In the genomic region with DNA sequence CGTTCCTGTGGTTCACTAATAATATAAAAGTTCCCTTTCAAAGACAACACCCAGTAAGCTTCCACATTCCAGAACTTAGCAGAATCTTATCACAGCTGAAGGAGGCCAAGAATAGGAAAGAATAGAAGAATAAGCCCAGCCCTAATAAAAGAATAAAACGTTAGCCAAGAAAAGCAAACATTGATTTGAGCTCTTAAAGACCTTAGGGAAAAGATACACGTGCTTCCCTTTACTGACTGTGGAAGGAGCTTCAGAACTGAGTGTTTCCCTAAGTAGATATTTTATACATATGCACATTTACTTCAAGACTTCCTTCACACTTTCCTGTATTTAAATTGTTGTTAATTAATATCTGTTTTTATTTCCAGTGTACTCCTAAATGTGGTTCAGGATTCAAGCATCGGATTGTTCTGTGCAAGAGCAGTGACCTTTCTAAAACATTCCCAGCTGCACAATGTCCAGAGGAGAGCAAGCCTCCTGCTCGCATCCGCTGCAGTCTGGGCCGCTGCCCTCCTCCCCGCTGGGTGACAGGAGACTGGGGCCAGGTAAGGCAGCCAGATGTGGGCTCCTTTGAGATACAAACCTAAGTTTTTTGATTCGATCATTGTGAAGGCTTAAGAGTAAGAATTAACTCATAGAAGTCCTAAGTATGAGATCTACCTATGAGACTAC, we compare ENCODE assay signal across 23 mouse cellular contexts.
A peak's percentile ranks its signal among the peaks of the same experiment; 100 is the strongest.
DNase-seq lines count a peak whose midpoint lies in the region; ATAC-seq and TF ChIP-seq lines count a peak whose summit lies in the region.
"Had no signal": no experiment of that assay in that cellular context is flagged by ENCODE, and none has a peak within 500 bp of the region (broad histone marks: within the 10 kb centered on the region; RNA-seq: fewer than 3 reads in every experiment).

No protein-coding gene starts in this region.

- no peak overlapping the region for H3K27ac ChIP-seq in embryonic facial prominence, embryonic 12.5 days
- no peak overlapping the region for H3K27ac ChIP-seq in embryonic facial prominence, embryonic 10.5 days (replicated peaks)
- H3K27ac ChIP-seq in heart, embryonic 16.5 days (ENCODE audit: low read length), result no peak overlapping the region
- H3K27ac ChIP-seq in heart, embryonic 10.5 days, result no peak overlapping the region
- H3K27ac ChIP-seq in kidney, postnatal 0 days, result no peak overlapping the region
- no peak overlapping the region for H3K27ac ChIP-seq in stomach, embryonic 15.5 days
- no peak overlapping the region for H3K27ac ChIP-seq in stomach, postnatal 0 days (replicated peaks)
- H3K27ac ChIP-seq: forebrain, embryonic 10.5 days; heart, adult 2 months; hindbrain, embryonic 13.5 days; neural tube, embryonic 12.5 days had no signal

- 0 out of 2 replicates have a peak, but pooled peaks cover 5% of the 10 kb centered on the region for H3K36me3 ChIP-seq in embryonic facial prominence, embryonic 12.5 days
- peaks cover 10% of the 10 kb centered on the region; the same call in 1 of the 2 replicates for H3K36me3 ChIP-seq in embryonic facial prominence, embryonic 10.5 days (replicated peaks)
- H3K36me3 ChIP-seq in heart, embryonic 16.5 days (ENCODE audit: control insufficient read depth, insufficient read depth), result peaks cover 26% of the 10 kb centered on the region
- peaks cover 20% of the 10 kb centered on the region for H3K36me3 ChIP-seq in heart, embryonic 10.5 days
- H3K36me3 ChIP-seq in kidney, postnatal 0 days (ENCODE audit: insufficient read depth, low read length), result no peaks in the 10 kb centered on the region
- H3K36me3 ChIP-seq in stomach, embryonic 15.5 days, result no peaks in the 10 kb centered on the region
- no peaks in the 10 kb centered on the region for H3K36me3 ChIP-seq in stomach, postnatal 0 days (ENCODE audit: control insufficient read depth, insufficient read depth, low read length)
- H3K36me3 ChIP-seq: hindbrain, embryonic 13.5 days; neural tube, embryonic 12.5 days had no signal

- no peak for TF ChIP-seq EP300 in stomach, postnatal 0 days (optimal IDR thresholded peaks at IDR 0.05)

- 61% methylated on average over 9 of the region's 9 CpGs for WGBS in embryonic facial prominence, embryonic 12.5 days
- WGBS in embryonic facial prominence, embryonic 10.5 days, result 74% methylated on average over 9 of the region's 9 CpGs
- WGBS in heart, embryonic 16.5 days, result 65% methylated on average over 9 of the region's 9 CpGs
- 84% methylated on average over 9 of the region's 9 CpGs for WGBS in heart, embryonic 10.5 days
- 64% methylated on average over 9 of the region's 9 CpGs for WGBS in kidney, postnatal 0 days
- WGBS in stomach, embryonic 15.5 days, result 64% methylated on average over 9 of the region's 9 CpGs
- 62% methylated on average over 9 of the region's 9 CpGs for WGBS in stomach, postnatal 0 days

- H3K4me3 ChIP-seq in embryonic facial prominence, embryonic 12.5 days, result no peak overlapping the region
- H3K4me3 ChIP-seq in embryonic facial prominence, embryonic 10.5 days, result no peak overlapping the region
- no peak overlapping the region for H3K4me3 ChIP-seq in heart, embryonic 16.5 days (ENCODE audit: low read length)
- no peak overlapping the region for H3K4me3 ChIP-seq in heart, embryonic 10.5 days
- no peak overlapping the region for H3K4me3 ChIP-seq in kidney, postnatal 0 days (replicated peaks; ENCODE audit: low read depth, low read length)
- no peak overlapping the region for H3K4me3 ChIP-seq in stomach, embryonic 15.5 days (replicated peaks)
- H3K4me3 ChIP-seq in stomach, postnatal 0 days (ENCODE audit: low read depth, low read length), result no peak overlapping the region
- H3K4me3 ChIP-seq: forebrain, embryonic 10.5 days; heart, adult 2 months; hindbrain, embryonic 13.5 days; neural tube, embryonic 12.5 days had no signal

- no peaks in the 10 kb centered on the region for H3K4me1 ChIP-seq in embryonic facial prominence, embryonic 12.5 days
- H3K4me1 ChIP-seq in embryonic facial prominence, embryonic 10.5 days, result no peaks in the 10 kb centered on the region
- H3K4me1 ChIP-seq in heart, embryonic 16.5 days (ENCODE audit: control insufficient read depth, insufficient read depth, low read length), result 0 out of 2 replicates have a peak, but pooled peaks cover 2% of the 10 kb centered on the region
- H3K4me1 ChIP-seq in heart, embryonic 10.5 days, result no peaks in the 10 kb centered on the region
- H3K4me1 ChIP-seq in kidney, postnatal 0 days (replicated peaks; ENCODE audit: insufficient read depth, low read length), result no peaks in the 10 kb centered on the region
- no peaks in the 10 kb centered on the region for H3K4me1 ChIP-seq in stomach, embryonic 15.5 days
- no peaks in the 10 kb centered on the region for H3K4me1 ChIP-seq in stomach, postnatal 0 days (replicated peaks; ENCODE audit: control insufficient read depth, insufficient read depth)
- H3K4me1 ChIP-seq: forebrain, embryonic 10.5 days; hindbrain, embryonic 13.5 days; neural tube, embryonic 12.5 days had no signal

- H3K27me3 ChIP-seq in embryonic facial prominence, embryonic 12.5 days, result no peaks in the 10 kb centered on the region
- H3K27me3 ChIP-seq in embryonic facial prominence, embryonic 10.5 days (replicated peaks; ENCODE audit: low read depth, poor library complexity, severe bottlenecking), result no peaks in the 10 kb centered on the region
- H3K27me3 ChIP-seq in heart, embryonic 16.5 days (ENCODE audit: control insufficient read depth, insufficient read depth, low read length), result no peaks in the 10 kb centered on the region
- H3K27me3 ChIP-seq in heart, embryonic 10.5 days (ENCODE audit: insufficient read depth, poor library complexity, severe bottlenecking), result no peaks in the 10 kb centered on the region
- no peaks in the 10 kb centered on the region for H3K27me3 ChIP-seq in kidney, postnatal 0 days (ENCODE audit: insufficient read depth, low read length)
- H3K27me3 ChIP-seq in stomach, embryonic 15.5 days (replicated peaks), result no peaks in the 10 kb centered on the region
- H3K27me3 ChIP-seq in stomach, postnatal 0 days (ENCODE audit: control insufficient read depth, insufficient read depth, low read length), result no peaks in the 10 kb centered on the region
- H3K27me3 ChIP-seq: hindbrain, embryonic 13.5 days; neural tube, embryonic 12.5 days had no signal

- no peak for DNase-seq in embryonic facial prominence, embryonic 10.5 days (ENCODE audit: low spot score)
- DNase-seq in heart, embryonic 10.5 days (ENCODE audit: low spot score), result no peak
- peak; percentile 82 for DNase-seq in kidney, postnatal 0 days (ENCODE audit: low spot score)
- DNase-seq in kidney, postnatal 14 days, result no peak
- DNase-seq in stomach, postnatal 0 days (ENCODE audit: low spot score), result no peak
- DNase-seq: adrenal gland, postnatal 14 days; cerebellum, adult 2 months; cerebellum, postnatal 36 days; embryo, embryonic 11 days; gastrocnemius, postnatal 10 days; heart, adult 2 months; kidney, adult 18-20 months; left cerebral cortex, postnatal 4 days; lung, postnatal 4 days; midbrain, embryonic 14.5 days; right cerebral cortex, postnatal 14 days had no signal

- no peaks in the 10 kb centered on the region for H3K9me3 ChIP-seq in embryonic facial prominence, embryonic 12.5 days
- no peaks in the 10 kb centered on the region for H3K9me3 ChIP-seq in embryonic facial prominence, embryonic 10.5 days
- no peaks in the 10 kb centered on the region for H3K9me3 ChIP-seq in heart, embryonic 16.5 days (replicated peaks; ENCODE audit: control insufficient read depth, low read length)
- no peaks in the 10 kb centered on the region for H3K9me3 ChIP-seq in heart, embryonic 10.5 days
- H3K9me3 ChIP-seq in kidney, postnatal 0 days (replicated peaks; ENCODE audit: low read length), result no peaks in the 10 kb centered on the region
- H3K9me3 ChIP-seq in stomach, embryonic 15.5 days, result no peaks in the 10 kb centered on the region
- no peaks in the 10 kb centered on the region for H3K9me3 ChIP-seq in stomach, postnatal 0 days (ENCODE audit: control insufficient read depth, low read length)
- H3K9me3 ChIP-seq: forebrain, embryonic 10.5 days; hindbrain, embryonic 13.5 days; neural tube, embryonic 12.5 days had no signal

- 0 out of 2 replicates have a peak, but pooled peaks have one; percentile 41 for ATAC-seq in embryonic facial prominence, embryonic 12.5 days (ENCODE audit: insufficient number of reproducible peaks, insufficient read depth, low FRiP score, low TSS enrichment)
- ATAC-seq in heart, embryonic 16.5 days (replicated peaks; ENCODE audit: extremely low read depth, insufficient read depth, low FRiP score), result peak; percentile 58
- ATAC-seq in kidney, postnatal 0 days (replicated peaks; ENCODE audit: low FRiP score, low read depth), result no peak
- peak; percentile 27; the same call in 1 of the 2 replicates for ATAC-seq in stomach, embryonic 15.5 days (ENCODE audit: insufficient read depth, low FRiP score, low read depth)
- no peak for ATAC-seq in stomach, postnatal 0 days (ENCODE audit: low FRiP score, low TSS enrichment)
- ATAC-seq: forebrain, embryonic 16.5 days had no signal

- TF ChIP-seq CTCF in kidney, postnatal 0 days (IDR thresholded peaks at IDR 0.05; ENCODE audit: low read depth), result no peak
- TF ChIP-seq CTCF in stomach, postnatal 0 days (IDR thresholded peaks at IDR 0.05; ENCODE audit: low read depth), result no peak

- H3K4me2 ChIP-seq in embryonic facial prominence, embryonic 12.5 days (replicated peaks), result no peak overlapping the region
- no peak overlapping the region for H3K4me2 ChIP-seq in heart, embryonic 16.5 days (ENCODE audit: low read depth, low read length)
- H3K4me2 ChIP-seq in kidney, postnatal 0 days (ENCODE audit: low read length), result no peak overlapping the region
- no peak overlapping the region for H3K4me2 ChIP-seq in stomach, embryonic 15.5 days
- no peak overlapping the region for H3K4me2 ChIP-seq in stomach, postnatal 0 days (replicated peaks; ENCODE audit: low read depth)
- H3K4me2 ChIP-seq: hindbrain, embryonic 13.5 days; neural tube, embryonic 12.5 days had no signal

- no peak overlapping the region for H3K9ac ChIP-seq in embryonic facial prominence, embryonic 12.5 days
- no peak overlapping the region for H3K9ac ChIP-seq in heart, embryonic 16.5 days (ENCODE audit: low read length)
- no peak overlapping the region for H3K9ac ChIP-seq in kidney, postnatal 0 days (ENCODE audit: low read depth, low read length)
- no peak overlapping the region for H3K9ac ChIP-seq in stomach, embryonic 15.5 days
- H3K9ac ChIP-seq in stomach, postnatal 0 days (ENCODE audit: low read length), result no peak overlapping the region
- H3K9ac ChIP-seq: hindbrain, embryonic 13.5 days; neural tube, embryonic 12.5 days had no signal

Comparison
In these comparisons a context has a peak if more than half of its experiments do, and no peak if none do; other contexts are left out.
1. ATAC-seq: peak in embryonic facial prominence, embryonic 12.5 days (single experiment), heart, embryonic 16.5 days (single experiment) and stomach, embryonic 15.5 days (single experiment); none in kidney, postnatal 0 days (single experiment) and stomach, postnatal 0 days (single experiment).